Mouse (Mus musculus) E14TG2a.4 (cell line): ENCODE measurements around the gene Rbm46.

Source experiments
- H3K27me3 ChIP-seq: 2 replicates; pipeline ENCODE4 v1.6.1; 2014; ENCODE audit warnings: low read length, control low read depth; ENCODE audit not compliant: insufficient read depth
- H3K36me3 ChIP-seq: 2 replicates; pipeline ENCODE4 v1.6.1; 2014; ENCODE audit warnings: low read length, control low read depth; ENCODE audit not compliant: insufficient read depth
- H3K4me1 ChIP-seq: replicated peaks from 2 replicates; pipeline ENCODE4 v1.6.1; 2014; ENCODE audit warnings: low read depth, low read length, control low read depth
- H3K4me3 ChIP-seq: replicated peaks from 2 replicates; pipeline ENCODE4 v1.5.1; 2014; ENCODE audit warnings: mild to moderate bottlenecking, low read length
- H3K9me3 ChIP-seq: 2 replicates; pipeline ENCODE4 v1.6.1; 2014; ENCODE audit warnings: low read length, control low read depth
- CTCF ChIP-seq: conservative IDR thresholded peaks from 2 replicates; pipeline ENCODE4 v1.5.1; 2014; ENCODE audit warnings: low read length
- NANOG ChIP-seq: IDR thresholded peaks from 2 replicates; pipeline ENCODE4 v1.6.1; 2014; ENCODE audit warnings: borderline replicate concordance, low read length, mixed read lengths
- POU5F1 ChIP-seq: IDR thresholded peaks from 2 replicates; pipeline ENCODE4 v1.6.1; 2014; ENCODE audit warnings: low read length, borderline replicate concordance

Rbm46 gene

GRCm38 (mm10) chr3:82800470-82800843 is 75.8 kb downstream of the Rbm46 start:
- no peaks in the 10 kb centered on the region for H3K27me3 ChIP-seq
- no peaks in the 10 kb centered on the region for H3K9me3 ChIP-seq
- no peak overlapping the region for H3K4me3 ChIP-seq
- H3K4me1 ChIP-seq = no peaks in the 10 kb centered on the region
- TF ChIP-seq POU5F1 (no peak), NANOG (no peak), CTCF (no peak)
- no peaks in the 10 kb centered on the region for H3K36me3 ChIP-seq

- H3K4me3 ChIP-seq = no peak overlapping the region
- no peaks in the 10 kb centered on the region for H3K4me1 ChIP-seq
- H3K27me3 ChIP-seq = no peaks in the 10 kb centered on the region
- no peaks in the 10 kb centered on the region for H3K36me3 ChIP-seq
- TF ChIP-seq POU5F1 (no peak), CTCF (no peak), NANOG (no peak)
- H3K9me3 ChIP-seq = no peaks in the 10 kb centered on the region
Measured at GRCm38 (mm10) chr3:82799735-82800469, 76.4 kb downstream of the Rbm46 start.

GRCm38 (mm10) chr3:82793656-82794055 is 82.6 kb downstream of the Rbm46 start:
- no peak overlapping the region for H3K4me3 ChIP-seq
- no peaks in the 10 kb centered on the region for H3K9me3 ChIP-seq
- TF ChIP-seq NANOG = no peak
- no peak for TF ChIP-seq POU5F1
- no peak for TF ChIP-seq CTCF
- no peaks in the 10 kb centered on the region for H3K27me3 ChIP-seq
- H3K36me3 ChIP-seq = no peaks in the 10 kb centered on the region
- H3K4me1 ChIP-seq = no peaks in the 10 kb centered on the region

GRCm38 (mm10) chr3:82791663-82792062 is 84.6 kb downstream of the Rbm46 start:
- no peaks in the 10 kb centered on the region for H3K4me1 ChIP-seq
- no peaks in the 10 kb centered on the region for H3K36me3 ChIP-seq
- no peaks in the 10 kb centered on the region for H3K9me3 ChIP-seq
- no peak overlapping the region for H3K4me3 ChIP-seq
- no peak for TF ChIP-seq NANOG
- TF ChIP-seq CTCF = no peak
- no peak for TF ChIP-seq POU5F1
- no peaks in the 10 kb centered on the region for H3K27me3 ChIP-seq
